Mouse (Mus musculus): Measurements from ENCODE around the gene Gsc2.
"Not testable (repeated sequence)": the region's sequence is repeated elsewhere in the genome, so short reads cannot be mapped to it uniquely, and the experiment has no call there.

The Gsc2 gene

DNA sequence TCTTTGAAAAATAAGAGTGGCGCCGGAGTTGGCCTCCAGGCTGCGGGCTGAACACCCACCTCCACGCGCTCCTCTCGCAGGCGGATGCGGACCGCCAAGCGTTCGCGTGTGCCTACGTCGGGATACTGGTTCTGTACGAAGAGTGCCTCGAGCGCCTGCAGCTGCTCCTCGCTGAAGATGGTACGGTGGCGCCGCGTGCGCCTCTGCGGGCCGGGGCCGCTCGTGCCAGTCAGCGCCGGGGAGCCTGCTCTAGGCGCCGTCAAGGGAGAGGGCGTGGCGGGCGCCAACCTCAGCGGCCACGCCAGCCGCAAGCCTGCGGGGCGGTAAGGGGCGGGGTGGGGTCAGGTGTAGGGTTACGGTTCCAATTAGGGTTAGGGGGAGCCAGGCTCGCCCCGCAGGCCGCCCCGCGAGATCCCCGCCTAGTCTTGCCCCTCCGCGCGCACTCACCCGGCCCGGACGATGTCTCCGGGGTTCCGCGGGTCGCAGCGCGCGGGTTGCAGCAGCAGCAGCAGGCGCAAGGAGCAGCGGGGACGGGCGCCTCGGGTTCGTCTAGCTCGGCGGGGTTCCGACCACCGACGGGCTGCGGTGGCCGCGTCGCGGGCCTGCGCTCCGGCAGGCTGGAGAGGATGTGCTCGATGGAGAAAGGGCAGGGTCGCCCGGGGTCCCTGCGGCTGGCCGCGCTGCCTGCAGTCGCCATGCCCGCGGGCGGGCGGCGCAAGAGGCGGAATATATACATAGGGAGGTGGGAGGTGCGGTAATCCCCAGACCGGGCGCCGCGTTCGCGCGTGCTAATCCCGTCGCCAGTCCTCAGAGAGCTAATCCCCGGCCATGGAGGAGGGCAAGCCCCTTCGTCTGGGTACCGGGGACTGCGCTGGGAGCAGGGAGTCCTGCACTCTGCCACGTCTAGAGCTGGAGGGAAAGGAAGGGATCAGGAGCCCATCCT lies at the start of gene Gsc2:
Gene Gsc2, minus strand, starts transcription at position 753 of the 943 bp plus-strand sequence.
- DNase-seq = no peak

DNA sequence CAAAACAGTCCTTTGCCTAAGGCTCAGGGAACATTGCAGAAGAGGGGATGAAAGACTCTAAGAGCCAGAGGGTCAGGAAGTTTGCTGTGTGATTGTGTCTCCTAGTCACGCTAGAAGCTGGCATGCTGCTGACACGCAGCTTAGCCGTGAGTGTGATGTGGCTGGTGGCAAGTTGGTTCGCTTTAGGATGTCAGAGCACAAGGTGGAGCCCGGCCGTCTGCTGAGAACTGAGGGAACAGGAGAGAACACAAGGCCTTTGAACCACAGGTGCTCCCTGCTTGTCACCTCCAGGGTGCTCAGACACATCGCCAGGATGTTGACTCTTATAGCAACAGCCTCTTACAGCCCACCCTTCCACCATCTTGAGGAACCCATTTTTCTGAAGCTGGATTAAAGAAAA lies 47.2 kb upstream of the Gsc2 start:
- no peak for DNase-seq

DNA sequence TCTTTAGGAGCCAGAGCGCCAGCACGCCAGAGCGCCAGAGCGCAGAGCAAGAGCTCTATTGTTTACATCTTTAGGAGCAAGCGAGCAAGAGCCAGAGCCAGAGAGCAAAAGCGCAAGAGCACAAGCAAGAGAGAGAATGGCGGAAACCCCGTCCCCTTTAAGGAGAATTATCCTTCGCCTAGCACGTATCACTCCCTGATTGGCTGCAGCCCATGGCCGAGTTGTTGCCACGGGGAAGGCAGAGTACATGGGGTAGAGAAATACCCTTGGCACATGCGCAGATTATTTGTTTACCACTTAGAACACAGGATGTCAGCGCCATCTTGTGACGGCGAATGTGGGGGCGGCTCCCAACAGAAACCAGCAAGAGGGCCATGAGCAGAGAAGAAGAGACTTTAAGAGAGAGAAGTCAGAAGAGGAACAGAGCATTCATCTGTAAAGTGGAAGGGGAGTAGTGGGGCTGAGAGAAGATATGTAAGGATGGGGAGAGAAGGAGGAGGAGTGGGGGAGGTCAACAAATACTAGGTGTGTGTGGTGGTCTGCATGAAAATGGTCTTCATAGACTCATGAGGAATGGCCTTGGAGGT lies 41.3 kb upstream of the Gsc2 start:
- DNase-seq = not testable (repeated sequence)

DNA sequence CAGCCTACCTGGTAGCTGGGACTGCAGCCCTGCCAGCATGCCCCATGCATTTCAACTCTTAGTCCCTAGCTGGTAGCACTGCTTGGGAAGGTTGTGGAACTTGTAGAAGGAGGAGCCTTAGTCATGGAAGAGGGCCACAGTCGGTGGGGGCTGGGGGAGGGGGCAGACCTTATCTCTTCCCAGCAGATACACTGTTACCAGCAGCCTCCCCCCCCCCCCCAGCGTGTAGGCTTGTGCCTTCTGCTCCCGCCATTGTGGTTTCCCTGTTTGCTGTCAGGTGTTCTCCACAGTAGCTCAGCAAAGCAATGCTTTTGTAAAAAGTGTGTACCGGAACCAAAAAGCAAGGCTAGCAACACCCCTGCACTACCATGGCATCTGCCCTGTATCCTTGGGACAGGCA lies 36.8 kb upstream of the Gsc2 start:
- no peak for DNase-seq

DNA sequence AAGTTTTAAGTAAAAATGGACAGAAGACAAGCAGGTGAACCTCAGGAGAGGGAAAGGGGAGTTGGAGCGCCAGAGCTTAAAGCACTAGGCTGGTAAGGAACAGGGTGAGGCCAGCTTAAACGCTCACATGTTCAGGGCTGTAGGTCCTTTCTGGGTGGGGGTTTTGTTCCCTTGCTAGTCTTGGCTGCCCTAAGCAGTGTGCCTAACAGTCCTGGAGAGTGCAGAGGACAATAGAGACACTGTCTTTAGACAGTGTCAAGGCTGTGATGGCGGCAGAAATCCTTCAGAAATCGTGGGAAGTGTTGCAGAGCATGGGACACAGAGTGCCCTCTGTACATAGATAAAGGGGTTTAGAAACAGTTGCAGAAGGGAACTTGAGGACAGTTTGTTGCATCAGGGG lies 35.2 kb upstream of the Gsc2 start:
- no peak for DNase-seq

DNA sequence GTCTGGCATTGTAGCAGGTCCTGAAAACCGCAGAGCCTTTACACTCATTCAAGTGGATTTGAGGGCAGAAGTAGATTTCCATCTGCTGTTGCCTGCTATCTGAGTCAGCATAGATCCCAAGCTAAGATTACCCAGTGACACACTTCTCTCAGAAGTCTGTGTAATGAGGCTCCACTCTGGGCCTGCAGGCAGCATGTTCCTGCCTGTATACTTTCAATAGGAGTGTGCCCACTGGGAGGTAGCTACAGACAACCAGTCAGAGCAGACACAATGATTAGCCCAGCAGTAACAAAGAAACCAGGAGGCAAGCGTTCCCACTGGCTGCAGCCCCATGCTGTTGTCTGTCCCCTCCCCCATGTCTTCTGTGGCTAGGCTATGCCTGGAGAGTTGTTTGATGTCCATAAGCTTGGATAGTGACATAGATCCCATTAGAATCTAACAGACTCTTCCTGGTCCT lies 34.6 kb upstream of the Gsc2 start:
- DNase-seq = no peak

DNA sequence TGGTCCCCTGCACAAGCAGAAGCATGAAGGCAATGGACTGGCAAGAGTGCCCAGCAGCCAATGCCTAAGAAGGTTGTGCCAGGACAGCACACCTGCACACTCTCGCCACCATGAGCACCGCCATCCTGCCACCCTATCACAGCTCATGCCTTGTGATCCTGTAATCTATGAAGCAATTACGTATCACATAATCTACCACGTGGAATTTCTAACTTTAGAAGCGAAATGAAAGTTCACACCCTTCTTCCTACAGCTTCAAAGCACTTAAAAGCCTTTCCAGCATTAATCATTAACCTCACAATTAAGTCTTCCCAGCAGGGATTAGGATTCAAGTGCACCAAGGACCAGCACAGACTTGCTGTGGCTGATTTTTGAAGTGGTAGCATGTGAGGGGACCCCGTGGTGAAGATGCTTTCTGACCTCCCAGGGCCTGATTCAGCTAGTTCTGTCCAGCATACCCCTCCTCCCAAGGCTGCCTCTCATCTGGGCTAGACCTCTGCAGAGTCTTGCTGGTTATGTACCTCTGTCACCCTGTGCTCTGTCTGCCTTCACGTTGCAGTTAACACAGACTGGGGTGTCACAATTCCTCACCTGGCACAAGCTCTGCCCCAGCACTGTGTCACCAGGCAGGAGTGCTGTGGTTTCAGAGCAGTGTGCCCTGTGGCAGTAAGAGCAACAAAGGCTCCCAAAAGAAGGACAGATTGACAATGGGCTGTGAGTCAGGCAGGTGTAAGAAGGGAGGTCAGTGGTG lies 30.4 kb upstream of the Gsc2 start:
- no peak for DNase-seq

DNA sequence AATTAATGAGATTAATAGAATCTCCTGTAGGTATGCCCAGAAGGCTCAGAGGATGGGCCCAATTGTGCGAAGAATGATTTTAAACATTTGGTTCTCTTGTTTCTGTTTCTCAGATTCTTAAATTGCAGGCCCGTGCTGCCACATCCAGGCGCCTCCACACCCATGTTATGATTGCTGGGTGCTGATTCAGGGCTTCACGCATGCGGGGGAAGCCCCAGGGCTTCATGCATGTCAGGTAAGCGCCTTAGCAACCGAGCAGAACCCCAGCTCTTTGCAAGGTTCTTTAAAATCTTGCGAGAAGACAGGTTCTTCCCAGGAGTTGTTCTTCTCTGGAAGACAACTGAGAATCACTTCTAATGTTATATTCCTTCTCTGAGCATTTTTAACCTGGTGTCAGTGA lies 28.6 kb upstream of the Gsc2 start:
- DNase-seq = no peak

DNA sequence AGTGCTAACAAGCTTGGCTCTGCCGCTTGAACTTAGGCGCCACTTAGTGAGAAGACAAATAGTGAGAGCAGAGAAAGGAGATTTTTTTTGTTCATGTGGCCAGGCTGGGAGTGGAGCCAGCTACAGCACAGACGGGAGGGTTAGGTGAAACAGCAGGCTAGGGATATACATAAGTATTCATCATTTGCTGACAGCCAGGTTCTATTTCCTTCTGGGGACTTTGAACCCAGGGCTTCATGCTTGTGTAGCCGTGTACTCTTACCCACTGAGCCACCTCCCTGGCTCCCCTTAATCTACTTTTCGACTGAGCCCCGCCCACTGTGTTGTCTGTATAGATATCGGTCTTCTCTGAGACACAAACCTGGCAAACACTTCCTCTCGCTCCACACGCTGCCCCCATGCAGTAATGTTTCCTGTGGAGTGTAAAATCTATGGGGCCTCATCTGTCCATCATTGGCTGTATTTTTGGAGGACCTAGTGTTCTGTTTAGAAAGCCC lies 24.4 kb upstream of the Gsc2 start:
- no peak for DNase-seq

DNA sequence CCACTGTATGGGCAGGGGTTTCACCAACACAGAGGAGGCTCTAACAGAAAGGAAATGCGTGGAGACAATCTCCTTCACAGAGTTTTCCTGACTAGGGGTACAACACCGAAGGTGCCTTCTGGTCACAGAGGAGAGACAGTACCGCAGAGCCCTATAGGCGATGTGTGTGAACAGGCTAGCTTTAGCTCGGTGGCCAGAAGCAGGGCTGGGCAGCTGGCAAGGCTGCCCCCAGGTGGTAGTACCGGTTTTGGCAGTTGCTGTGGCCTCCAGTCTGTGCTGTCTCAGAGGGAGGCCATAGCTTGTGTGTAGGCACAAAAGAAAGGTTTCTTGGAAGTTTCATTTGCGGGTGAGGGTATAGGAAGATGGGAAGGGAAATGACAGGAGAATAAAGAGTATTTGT lies 24.0 kb upstream of the Gsc2 start:
- peak; percentile 67 for DNase-seq

DNA sequence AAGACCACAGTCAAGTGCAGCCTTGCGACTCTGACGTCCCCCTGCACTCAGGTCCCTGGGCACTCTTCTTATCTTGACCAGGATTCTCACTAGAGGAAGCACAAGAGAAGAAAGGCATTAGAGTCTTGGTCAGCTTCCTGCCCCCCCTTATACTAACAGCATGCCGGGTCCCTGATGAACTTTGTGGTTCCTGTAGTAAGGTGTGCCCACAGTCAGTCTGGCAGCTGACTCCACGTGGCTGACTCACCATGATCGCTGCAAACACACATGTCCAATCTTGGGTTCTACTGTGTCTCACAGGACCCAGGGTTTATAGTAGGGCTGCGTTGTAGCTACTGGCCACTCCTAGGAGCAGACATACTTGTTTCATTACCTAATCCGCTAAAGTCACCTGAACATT lies 23.3 kb upstream of the Gsc2 start:
- no peak for DNase-seq

DNA sequence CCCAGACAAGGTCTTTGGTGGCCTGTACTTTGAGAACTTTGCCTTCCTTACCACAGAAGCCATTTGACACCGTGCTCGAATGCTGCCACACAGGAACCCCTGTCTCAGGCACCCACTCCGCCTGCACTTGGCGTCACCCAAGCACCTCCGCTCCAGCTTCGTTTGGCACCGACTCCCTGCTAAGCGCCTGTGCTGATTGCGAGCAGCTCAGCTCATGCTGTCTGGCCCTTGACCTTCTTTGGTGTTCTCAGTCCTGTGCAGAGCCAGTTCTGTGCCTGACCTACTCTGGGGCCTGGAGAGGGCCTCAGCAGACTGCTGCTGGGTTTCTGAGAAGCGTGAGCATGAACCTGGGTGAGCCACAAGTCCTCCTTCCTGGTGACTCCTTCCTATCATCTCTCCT lies 21.9 kb upstream of the Gsc2 start:
- DNase-seq = no peak

DNA sequence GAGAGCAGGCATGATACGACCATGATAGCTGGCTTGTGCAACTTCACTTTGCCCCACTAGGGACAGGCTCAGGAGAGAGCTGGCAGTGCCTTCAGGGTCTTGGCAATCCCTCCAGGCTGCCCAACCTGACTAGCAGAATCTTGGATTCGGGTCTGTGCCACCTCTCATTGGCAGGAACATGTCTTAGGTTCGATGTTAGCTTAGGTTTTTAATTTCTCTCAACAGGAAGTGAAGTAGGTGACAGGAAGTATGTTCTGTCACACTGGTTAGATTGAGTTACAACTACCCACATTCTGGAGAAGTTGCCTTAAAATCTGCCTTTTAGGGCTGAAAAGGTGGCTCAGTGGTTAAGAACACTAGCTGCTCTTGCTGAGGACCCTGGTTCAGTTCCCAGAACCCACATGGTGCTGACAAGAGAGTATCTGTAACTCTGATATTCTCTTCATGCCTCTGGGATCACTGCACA lies 19.6 kb upstream of the Gsc2 start:
- no peak for DNase-seq

DNA sequence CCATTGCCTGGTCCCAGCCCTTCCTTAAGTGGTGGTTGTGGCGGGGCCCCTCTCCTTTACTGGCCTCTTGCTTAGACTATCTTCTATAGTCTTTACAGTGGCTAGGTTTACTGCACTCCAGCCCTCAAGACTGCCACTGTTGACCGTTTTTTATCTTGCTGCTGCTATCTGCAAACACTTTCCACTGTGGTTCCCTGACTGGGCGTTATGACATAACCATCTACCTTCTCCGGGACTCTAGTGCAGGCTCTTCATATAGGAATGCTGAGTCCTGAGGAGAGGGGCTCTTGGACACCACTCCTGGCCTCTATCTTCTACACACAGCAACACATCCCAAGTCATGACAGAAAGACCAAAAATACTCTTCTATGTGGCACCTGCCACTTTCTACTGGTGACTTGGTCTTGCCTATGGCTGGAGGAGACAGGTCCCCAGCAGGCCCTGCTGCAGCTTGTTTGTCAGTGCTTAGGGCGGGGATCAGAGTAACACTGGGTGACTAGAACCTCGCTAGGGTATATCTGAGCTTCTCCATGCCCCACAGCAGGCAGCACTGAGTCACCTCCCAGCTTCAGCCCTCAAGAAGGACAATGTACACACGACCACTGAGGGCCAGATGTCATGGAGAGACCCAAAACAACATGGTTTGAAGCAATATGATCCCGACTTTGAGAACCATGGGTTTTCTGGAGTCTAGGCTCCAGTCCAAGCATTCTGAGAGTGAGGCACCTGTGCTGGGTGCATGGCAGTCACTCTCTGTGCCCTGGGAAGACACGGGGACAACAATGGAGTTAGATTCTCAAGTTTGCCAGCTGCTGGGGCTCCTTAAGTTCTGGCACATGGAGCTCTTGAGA lies 19.0 kb upstream of the Gsc2 start:
- no peak for DNase-seq

DNA sequence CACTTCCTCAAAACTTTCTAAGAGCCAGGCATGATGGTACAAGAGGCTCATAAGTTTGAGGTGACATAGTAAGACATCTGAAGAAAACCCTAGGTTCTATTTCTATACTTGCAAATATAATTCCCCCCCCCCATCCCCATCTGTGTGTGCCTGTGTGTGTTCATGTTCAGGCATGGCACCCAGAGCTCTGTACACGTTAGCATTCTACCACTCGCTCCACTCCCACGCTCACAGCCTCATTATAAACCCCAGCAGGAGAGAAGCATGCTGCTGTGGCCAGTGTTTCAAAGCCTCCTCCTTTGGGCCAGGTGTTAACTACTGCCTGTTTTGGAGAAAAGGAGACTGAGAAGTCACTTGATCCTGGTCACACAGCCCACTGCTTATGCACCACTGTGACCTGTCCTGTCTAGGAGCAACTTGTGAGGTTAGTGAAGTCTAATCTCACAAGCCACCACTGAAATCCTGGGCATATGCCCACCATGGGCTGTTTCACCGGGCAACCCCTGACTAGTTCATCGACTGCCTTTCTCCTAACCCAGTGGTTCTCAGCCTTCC lies 17.1 kb upstream of the Gsc2 start:
- DNase-seq = no peak

DNA sequence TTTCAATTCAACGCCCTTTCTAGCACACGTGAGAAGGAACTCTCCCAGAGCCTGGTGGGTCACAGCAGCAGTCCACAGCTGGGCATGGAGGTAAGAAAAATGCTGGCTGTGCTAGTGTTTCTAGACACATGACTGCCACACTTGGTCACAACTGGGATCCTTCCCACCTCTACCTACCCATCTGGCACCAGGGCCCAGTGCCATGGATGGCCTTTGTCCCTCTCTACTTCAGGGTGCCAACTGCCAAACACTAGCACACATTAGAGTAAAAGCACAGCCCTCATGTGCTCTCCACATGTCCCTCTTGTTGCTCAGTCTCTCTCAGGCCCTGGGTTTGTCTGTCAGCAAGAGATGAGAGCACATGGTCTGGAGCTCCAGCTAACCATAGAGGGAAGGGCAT lies 14.8 kb upstream of the Gsc2 start:
- DNase-seq = no peak

DNA sequence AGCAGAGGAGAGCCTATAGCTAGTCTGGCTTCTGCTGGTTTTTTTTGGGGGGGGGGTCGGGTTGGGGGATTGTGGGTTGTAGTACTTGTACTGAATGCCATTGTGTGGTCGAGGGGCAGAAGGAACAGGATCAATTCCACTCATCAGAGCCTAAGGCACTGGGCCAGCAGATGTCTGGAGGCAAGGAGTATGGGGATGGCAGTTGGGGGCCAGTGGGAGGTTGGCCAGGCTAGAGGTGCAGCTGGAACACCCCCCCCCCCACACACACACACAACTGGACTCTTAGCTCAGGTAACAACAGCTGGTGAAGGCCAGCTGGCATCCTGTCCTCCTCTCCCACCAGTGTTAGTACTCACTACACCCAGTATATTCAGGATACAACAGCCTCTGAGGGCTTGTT lies 14.4 kb upstream of the Gsc2 start:
- DNase-seq = no peak

DNA sequence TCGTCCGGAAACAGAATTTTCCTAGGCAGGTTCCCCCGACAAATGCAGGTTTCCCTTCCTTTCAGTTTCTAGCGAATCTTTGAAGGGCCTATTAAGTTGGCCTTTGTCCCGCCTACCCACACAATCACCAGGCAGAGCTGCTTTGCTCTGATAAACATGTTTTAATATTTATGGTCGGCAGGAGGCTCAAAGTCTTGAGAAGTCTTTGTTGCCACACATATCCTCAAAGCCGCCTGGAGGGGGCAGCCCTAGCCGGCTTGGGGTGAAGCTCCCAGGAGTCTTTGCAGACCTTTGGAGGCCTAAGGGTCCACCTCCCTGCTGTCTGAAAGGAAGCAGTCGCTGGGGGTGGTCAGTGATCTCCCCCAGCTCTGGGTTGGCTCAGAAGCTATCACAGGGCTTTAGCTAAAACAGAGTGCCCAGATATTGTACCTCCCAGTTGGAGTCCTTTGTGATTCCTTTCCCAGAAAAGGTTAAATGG lies 13.8 kb upstream of the Gsc2 start:
- no peak for DNase-seq

DNA sequence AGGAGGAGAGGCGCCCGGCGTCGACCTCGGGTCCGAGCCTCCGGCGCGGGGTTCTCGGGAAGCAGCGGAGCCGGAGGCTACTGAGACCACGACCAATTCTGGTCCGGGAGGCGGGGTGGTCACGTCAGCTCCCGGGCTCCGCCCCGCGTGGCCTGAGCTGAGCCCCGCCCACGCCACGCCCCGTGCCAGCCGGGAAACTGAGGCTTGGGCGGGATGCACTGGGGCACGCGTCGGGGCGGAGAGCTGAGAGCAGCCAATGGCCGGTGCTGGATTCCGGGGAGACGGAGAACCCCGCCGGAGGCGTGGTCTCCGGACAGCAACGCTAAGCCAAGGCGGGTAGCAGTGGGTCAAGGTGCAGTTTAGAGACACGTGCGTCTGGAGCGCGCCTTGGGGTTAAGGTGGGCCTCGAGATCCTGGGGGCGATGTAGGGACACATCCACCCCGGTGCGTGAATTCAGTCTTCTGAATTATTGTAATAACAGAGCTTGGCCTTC lies 13.3 kb upstream of the Gsc2 start, which contains the start of gene Slc25a1:
Gene Slc25a1, minus strand, starts transcription at position 133 of the 494 bp plus-strand sequence.
- DNase-seq = peak; percentile 60

DNA sequence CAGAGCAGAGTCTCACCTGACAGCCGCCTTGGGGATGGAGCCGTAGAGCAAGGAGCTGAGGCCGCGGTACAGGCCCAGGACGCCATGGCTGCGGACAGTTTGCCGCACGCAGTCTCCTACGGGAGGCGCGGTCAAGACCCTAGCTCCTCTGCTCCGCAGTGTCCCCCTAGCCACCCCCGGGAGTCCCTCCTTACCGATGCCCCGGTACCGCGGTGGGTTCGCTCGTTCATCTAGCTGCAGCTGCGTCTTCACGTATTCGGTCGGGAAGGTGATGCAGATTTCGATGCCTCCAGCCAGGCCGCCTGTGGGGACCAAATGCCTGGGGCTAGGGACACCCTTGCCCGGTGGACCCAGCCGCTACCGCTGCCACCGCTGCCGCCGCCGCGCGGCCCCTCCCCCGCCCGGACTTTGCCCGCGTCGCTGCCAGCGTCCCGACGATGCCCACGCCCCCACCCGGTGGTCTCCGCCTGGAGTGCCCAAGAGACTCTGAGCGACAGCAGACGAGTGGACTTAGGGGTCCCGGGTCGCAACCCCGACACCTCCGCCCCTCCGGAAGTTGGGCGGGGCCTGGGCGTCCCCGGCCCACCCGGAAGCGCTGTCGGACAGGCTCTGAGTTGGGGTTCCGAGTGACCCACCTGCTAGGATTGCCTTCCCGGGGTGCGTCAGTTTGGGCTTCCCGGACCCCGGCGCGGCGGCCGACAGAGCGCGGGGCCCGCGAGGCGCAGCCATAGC lies 12.7 kb upstream of the Gsc2 start:
- DNase-seq = no peak

DNA sequence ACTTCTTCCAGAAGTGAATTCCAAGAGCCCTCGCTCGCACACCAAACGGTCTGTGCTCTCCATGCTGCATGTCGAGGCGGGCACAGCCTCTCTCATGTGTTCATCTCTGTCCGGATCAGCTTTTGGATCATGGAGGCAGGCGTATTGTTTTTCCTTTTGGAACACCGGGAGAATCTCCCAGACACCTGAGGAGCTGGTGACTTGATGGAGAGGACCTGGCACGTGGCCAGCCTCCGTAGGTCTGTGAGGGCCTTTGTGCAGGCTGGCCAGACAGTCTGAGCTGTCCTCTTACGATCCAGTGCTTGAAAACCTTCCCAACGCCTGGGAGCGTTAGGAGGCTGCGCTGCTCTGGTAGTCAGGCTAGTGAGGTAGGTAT lies 7.3 kb upstream of the Gsc2 start:
- peak; percentile 62 for DNase-seq

All from cerebellum, adult 11 months (tissue).